Mouse (Mus musculus) stomach, embryonic 15.5 days (tissue): ENCODE data around the gene Grb10. TPM values are rescaled to one million over a fixed set of nuclear protein-coding genes. Genes with fewer than 3 reads are reported as not detected.

ENCODE experiments used
- ATAC-seq: fragments of 200-750 bp; cut with Nextera tagmentation; 2 replicates; pipeline ENCODE4 v1.8.0; 2017; ENCODE audit warnings: low read depth, moderate number of reproducible peaks, moderate TSS enrichment; ENCODE audit not compliant: insufficient read depth, low FRiP score
- H3K27ac ChIP-seq: fragments of 300-500 bp; sonication (generic); 2 replicates; pipeline ENCODE4 v1.5.1; 2015; ENCODE audit warnings: mild to moderate bottlenecking, inconsistent platforms
- H3K27me3 ChIP-seq: fragments of 300-500 bp; sonication (generic); replicated peaks from 2 replicates; pipeline ENCODE4 v1.6.1; 2015; ENCODE audit warnings: inconsistent platforms
- H3K36me3 ChIP-seq: fragments of 300-500 bp; sonication (generic); 2 replicates; pipeline ENCODE4 v1.6.1; 2015; ENCODE audit warnings: inconsistent platforms
- H3K4me1 ChIP-seq: fragments of 300-500 bp; sonication (generic); 2 replicates; pipeline ENCODE4 v1.6.1; 2015; ENCODE audit warnings: inconsistent platforms
- H3K4me2 ChIP-seq: fragments of 300-500 bp; sonication (generic); 2 replicates; pipeline ENCODE4 v1.6.1; 2015; ENCODE audit warnings: mild to moderate bottlenecking, inconsistent platforms
- H3K4me3 ChIP-seq: fragments of 300-500 bp; sonication (generic); replicated peaks from 2 replicates; pipeline ENCODE4 v1.5.1; 2015; ENCODE audit warnings: inconsistent platforms
- H3K9ac ChIP-seq: fragments of 300-500 bp; sonication (generic); 2 replicates; pipeline ENCODE4 v1.6.1; 2015; ENCODE audit warnings: inconsistent platforms
- H3K9me3 ChIP-seq: fragments of 300-500 bp; sonication (generic); 2 replicates; pipeline ENCODE4 v1.6.1; 2016; ENCODE audit warnings: inconsistent platforms
- WGBS: fragments of 180-500 bp; shearing (Covaris S2); methylation state at CpG from one replicate; pipeline ENCODE4 v1.1.7; 2015; 5-methylcytosine and 5-hydroxymethylcytosine counted together
- polyA plus RNA-seq: library from polyadenylated mRNA; unstranded; fragments of >200 nt; fragmentation: Nextera tagmentation; extraction: Ambion mirVana; gene quantifications from 2 replicates; pipeline ENCODE4 v1.2.1, GENCODE M21; 2015

Gene Grb10
- polyA plus RNA-seq, 1 experiment from 2014 or later = 342 TPM

GRCm38 (mm10) chr11:12040391-12040790 lies 1.9 kb upstream of the Grb10 start:
- no peak overlapping the region for H3K4me2 ChIP-seq
- no peak overlapping the region for H3K9ac ChIP-seq
- H3K36me3 ChIP-seq = no peaks in the 10 kb centered on the region
- no peak overlapping the region for H3K27ac ChIP-seq
- ATAC-seq = no peak
- H3K4me3 ChIP-seq = no peak overlapping the region
- peaks cover 47% of the 10 kb centered on the region for H3K27me3 ChIP-seq
- H3K9me3 ChIP-seq = no peaks in the 10 kb centered on the region
- 81% methylated on average over 4 of the region's 4 CpGs for WGBS
- 0 out of 2 replicates have a peak, but pooled peaks cover 5% of the 10 kb centered on the region for H3K4me1 ChIP-seq

- ATAC-seq = no peak
Observed at GRCm38 (mm10) chr11:12039748-12040147, 1.3 kb upstream of the Grb10 start.

GRCm38 (mm10) chr11:12039098-12039497 lies 615 bp upstream of the Grb10 start:
- Histone ChIP-seq H3K4me3 (no peak overlapping the region), H3K4me1 (0 out of 2 replicates have a peak, but pooled peaks cover 5% of the 10 kb centered on the region), H3K9ac (no peak overlapping the region), H3K27me3 (peaks cover 58% of the 10 kb centered on the region), H3K9me3 (no peaks in the 10 kb centered on the region), H3K4me2 (0 out of 2 replicates have a peak overlapping the region, but pooled peaks have one; percentile 54), H3K27ac (no peak overlapping the region), H3K36me3 (no peaks in the 10 kb centered on the region)
- ATAC-seq = no peak
- WGBS = 23% methylated on average over 3 of the region's 3 CpGs

More at GRCm38 (mm10) chr11:12039748-12040147, 1.3 kb upstream of the Grb10 start:
- H3K27me3 ChIP-seq = peaks cover 52% of the 10 kb centered on the region
- no peaks in the 10 kb centered on the region for H3K9me3 ChIP-seq
- H3K9ac ChIP-seq = no peak overlapping the region
- no peak overlapping the region for H3K4me2 ChIP-seq
- 0 out of 2 replicates have a peak, but pooled peaks cover 5% of the 10 kb centered on the region for H3K4me1 ChIP-seq
- 51% methylated on average over 6 of the region's 6 CpGs for WGBS
- no peaks in the 10 kb centered on the region for H3K36me3 ChIP-seq
- no peak overlapping the region; the same call in 1 of the 2 replicates for H3K27ac ChIP-seq
- H3K4me3 ChIP-seq = no peak overlapping the region

- Histone ChIP-seq H3K27me3 (peaks cover 55% of the 10 kb centered on the region), H3K4me1 (0 out of 2 replicates have a peak, but pooled peaks cover 5% of the 10 kb centered on the region), H3K27ac (peak overlapping the region; percentile 84), H3K36me3 (no peaks in the 10 kb centered on the region), H3K4me2 (peak overlapping the region; percentile 54), H3K9me3 (no peaks in the 10 kb centered on the region), H3K4me3 (peak overlapping the region; percentile 58), H3K9ac (peak overlapping the region; percentile 52)
- peak; percentile 5; the same call in 1 of the 2 replicates for ATAC-seq
- WGBS = 7% methylated on average over 48 of the region's 48 CpGs
Observed at GRCm38 (mm10) chr11:12037689-12038469, 604 bp downstream of the Grb10 start.

GRCm38 (mm10) chr11:12037075-12037686 lies 1.3 kb downstream of the Grb10 start:
- WGBS = 1% methylated on average over 74 of the region's 93 CpGs
- Histone ChIP-seq H3K4me2 (peak overlapping the region; percentile 54), H3K9ac (peak overlapping the region; percentile 78), H3K27ac (peak overlapping the region; percentile 84), H3K36me3 (no peaks in the 10 kb centered on the region), H3K4me1 (0 out of 2 replicates have a peak, but pooled peaks cover 10% of the 10 kb centered on the region), H3K27me3 (peaks cover 58% of the 10 kb centered on the region), H3K9me3 (no peaks in the 10 kb centered on the region), H3K4me3 (peak overlapping the region; percentile 58)
- peak; percentile 75 for ATAC-seq

- WGBS = 3% methylated on average over 64 of the region's 65 CpGs
- Histone ChIP-seq H3K36me3 (no peaks in the 10 kb centered on the region), H3K4me3 (peak overlapping the region; percentile 58), H3K27ac (peak overlapping the region; percentile 81), H3K27me3 (peaks cover 60% of the 10 kb centered on the region), H3K9ac (peak overlapping the region; percentile 78), H3K4me2 (peak overlapping the region; percentile 54), H3K9me3 (no peaks in the 10 kb centered on the region), H3K4me1 (0 out of 2 replicates have a peak, but pooled peaks cover 10% of the 10 kb centered on the region)
- ATAC-seq = no peak; the same call in 1 of the 2 replicates
Observed at GRCm38 (mm10) chr11:12035916-12036910, 2.3 kb downstream of the Grb10 start.

- H3K9ac ChIP-seq = peak overlapping the region; percentile 44
- H3K27ac ChIP-seq = peak overlapping the region; percentile 81; the same call in 1 of the 2 replicates
- peak overlapping the region; percentile 54 for H3K4me2 ChIP-seq
- peak overlapping the region; percentile 58 for H3K4me3 ChIP-seq
- H3K4me1 ChIP-seq = 0 out of 2 replicates have a peak, but pooled peaks cover 10% of the 10 kb centered on the region
- no peaks in the 10 kb centered on the region for H3K36me3 ChIP-seq
- H3K9me3 ChIP-seq = no peaks in the 10 kb centered on the region
- peaks cover 63% of the 10 kb centered on the region for H3K27me3 ChIP-seq
- no peak for ATAC-seq
- 12% methylated on average over 12 of the region's 12 CpGs for whole genome bisulfite sequencing
Observed at GRCm38 (mm10) chr11:12035324-12035723, 3.2 kb downstream of the Grb10 start.

GRCm38 (mm10) chr11:12034781-12035180 lies 3.7 kb downstream of the Grb10 start:
- Histone ChIP-seq H3K9me3 (no peaks in the 10 kb centered on the region), H3K9ac (no peak overlapping the region), H3K4me3 (peak overlapping the region; percentile 58), H3K27me3 (peaks cover 59% of the 10 kb centered on the region), H3K4me2 (peak overlapping the region; percentile 54), H3K4me1 (0 out of 2 replicates have a peak, but pooled peaks cover 10% of the 10 kb centered on the region), H3K27ac (peak overlapping the region; percentile 52), H3K36me3 (no peaks in the 10 kb centered on the region)
- WGBS = 47% methylated on average over 4 of the region's 4 CpGs
- ATAC-seq = no peak

GRCm38 (mm10) chr11:12034371-12034770 lies 4.1 kb downstream of the Grb10 start:
- Histone ChIP-seq H3K27me3 (peaks cover 59% of the 10 kb centered on the region), H3K9ac (no peak overlapping the region), H3K4me1 (0 out of 2 replicates have a peak, but pooled peaks cover 10% of the 10 kb centered on the region), H3K4me2 (peak overlapping the region; percentile 54), H3K9me3 (no peaks in the 10 kb centered on the region), H3K4me3 (peak overlapping the region; percentile 58), H3K36me3 (no peaks in the 10 kb centered on the region), H3K27ac (peak overlapping the region; percentile 52)
- 38% methylated on average over 5 of the region's 5 CpGs for WGBS
- ATAC-seq = no peak

GRCm38 (mm10) chr11:12032831-12033230 lies 5.7 kb downstream of the Grb10 start:
- Histone ChIP-seq H3K27me3 (peaks cover 69% of the 10 kb centered on the region), H3K9ac (no peak overlapping the region)
- 29% methylated on average over 5 of the region's 5 CpGs for WGBS

GRCm38 (mm10) chr11:12026638-12027037 lies 11.8 kb downstream of the Grb10 start:
- H3K4me1 ChIP-seq = peaks cover 7% of the 10 kb centered on the region; the same call in 1 of the 2 replicates
- H3K27ac ChIP-seq = no peak overlapping the region
- ATAC-seq = peak; percentile 23; the same call in 1 of the 2 replicates
- H3K27me3 ChIP-seq = peaks cover 66% of the 10 kb centered on the region
- peak overlapping the region; percentile 23 for H3K4me3 ChIP-seq
- H3K4me2 ChIP-seq = peak overlapping the region; percentile 53
- peaks cover 30% of the 10 kb centered on the region for H3K36me3 ChIP-seq
- H3K9me3 ChIP-seq = peaks cover 13% of the 10 kb centered on the region; the same call in 1 of the 2 replicates
- 53% methylated on average over 17 of the region's 17 CpGs for WGBS
- no peak overlapping the region for H3K9ac ChIP-seq

More at GRCm38 (mm10) chr11:12032831-12033230, 5.7 kb downstream of the Grb10 start:
- Histone ChIP-seq H3K36me3 (peaks cover 6% of the 10 kb centered on the region; the same call in 1 of the 2 replicates), H3K4me3 (peak overlapping the region; percentile 24), H3K9me3 (no peaks in the 10 kb centered on the region), H3K4me1 (0 out of 2 replicates have a peak, but pooled peaks cover 9% of the 10 kb centered on the region), H3K4me2 (peak overlapping the region; percentile 54), H3K27ac (peak overlapping the region; percentile 57; the same call in 1 of the 2 replicates)
- ATAC-seq = no peak
